Mouse (Mus musculus): ENCODE data around the gene Gm10135. TPM values are rescaled to one million over a fixed set of nuclear protein-coding genes. Genes with fewer than 3 reads are reported as not detected.
A peak's percentile ranks its signal among the peaks of the same experiment; 100 is the strongest.

The Gm10135 gene
- polyA plus RNA-seq, 1 experiment from 2014 or later, result not detected

GRCm38 (mm10) chr5:72916851-72917250 is 57.7 kb downstream of the Gm10135 start:
- peaks cover 17% of the 10 kb centered on the region for H3K4me1 ChIP-seq (ENCODE audit: control insufficient read depth, insufficient read depth, low read depth, low read length)
- 80% methylated on average over 1 of the region's 1 CpGs for WGBS
- H3K9ac ChIP-seq (ENCODE audit: low read depth, low read length), result no peak overlapping the region; the same call in 1 of the 2 replicates
- H3K4me2 ChIP-seq (ENCODE audit: low read length), result peak overlapping the region; percentile 82
- no peaks in the 10 kb centered on the region for H3K9me3 ChIP-seq (ENCODE audit: control insufficient read depth, low read length)
- H3K27me3 ChIP-seq (replicated peaks; ENCODE audit: control insufficient read depth, insufficient read depth, low read length), result no peaks in the 10 kb centered on the region
- no peak for ATAC-seq
- H3K4me3 ChIP-seq (ENCODE audit: low read length), result 0 out of 2 replicates have a peak overlapping the region, but pooled peaks have one; percentile 99
- H3K27ac ChIP-seq (ENCODE audit: low read depth, low read length), result no peak overlapping the region
- no peaks in the 10 kb centered on the region for H3K36me3 ChIP-seq (ENCODE audit: control insufficient read depth, insufficient read depth, low read length)

DNA sequence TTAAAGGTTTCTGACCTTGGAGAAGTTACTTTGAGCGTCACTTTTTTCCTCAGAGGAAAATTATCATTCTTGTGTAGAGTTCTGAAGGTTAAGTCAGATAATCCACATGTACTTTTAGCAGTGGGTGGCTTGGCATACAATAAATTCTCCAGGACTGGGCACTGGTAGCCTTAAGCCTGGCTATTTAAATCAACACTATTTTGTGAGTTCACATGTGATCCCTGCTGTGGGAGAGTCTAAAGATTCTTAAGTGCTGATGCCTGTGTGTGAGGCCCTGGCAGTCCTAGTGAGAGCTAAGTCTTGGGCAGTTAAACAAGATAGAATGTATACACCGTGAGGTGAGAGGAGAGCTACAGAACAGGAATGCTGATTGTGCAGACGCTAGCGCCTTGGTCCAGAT is 58.5 kb downstream of the Gm10135 start:
- Histone ChIP-seq H3K27me3 (replicated peaks; ENCODE audit: control insufficient read depth, insufficient read depth, low read length) (no peaks in the 10 kb centered on the region), H3K27ac (ENCODE audit: low read depth, low read length) (no peak overlapping the region), H3K36me3 (ENCODE audit: control insufficient read depth, insufficient read depth, low read length) (no peaks in the 10 kb centered on the region), H3K4me1 (ENCODE audit: control insufficient read depth, insufficient read depth, low read depth, low read length) (peaks cover 17% of the 10 kb centered on the region), H3K4me3 (ENCODE audit: low read length) (peak overlapping the region; percentile 99), H3K9me3 (ENCODE audit: control insufficient read depth, low read length) (no peaks in the 10 kb centered on the region), H3K9ac (ENCODE audit: low read depth, low read length) (peak overlapping the region; percentile 100), H3K4me2 (ENCODE audit: low read length) (peak overlapping the region; percentile 82)
- ATAC-seq, result no peak
- WGBS, result 48% methylated on average over 4 of the region's 4 CpGs

Other genes starting within 250 kb of the Gm10135 start
- gene Txk, start 221.9 kb downstream of the Gm10135 start, polyA plus RNA-seq (2015; fragmentation: Nextera tagmentation; extraction: Ambion mirVana), result 0.22 and 0.23 TPM in 2 replicates
- 8.4 and 9.8 TPM in 2 replicates for gene Tec, start 106.2 kb downstream of the Gm10135 start, polyA plus RNA-seq (2015; fragmentation: Nextera tagmentation; extraction: Ambion mirVana)
- 12.6 and 14.2 TPM in 2 replicates for gene Slain2, start 60.4 kb downstream of the Gm10135 start, polyA plus RNA-seq (2015; fragmentation: Nextera tagmentation; extraction: Ambion mirVana)
- 35.5 and 41.4 TPM in 2 replicates for gene Slc10a4, start 32.2 kb upstream of the Gm10135 start, polyA plus RNA-seq (2015; fragmentation: Nextera tagmentation; extraction: Ambion mirVana)

All from hindbrain, embryonic 16.5 days (tissue).